Mouse (Mus musculus): Measurements from ENCODE around the gene Lyl1. TPM values are rescaled to one million over a fixed set of nuclear protein-coding genes. Genes with fewer than 3 reads are reported as not detected.

The Lyl1 gene
- not detected in 2 replicates for polyA plus RNA-seq (2011; ENCODE audit: insufficient read length, low read depth, missing spikeins)

DNA sequence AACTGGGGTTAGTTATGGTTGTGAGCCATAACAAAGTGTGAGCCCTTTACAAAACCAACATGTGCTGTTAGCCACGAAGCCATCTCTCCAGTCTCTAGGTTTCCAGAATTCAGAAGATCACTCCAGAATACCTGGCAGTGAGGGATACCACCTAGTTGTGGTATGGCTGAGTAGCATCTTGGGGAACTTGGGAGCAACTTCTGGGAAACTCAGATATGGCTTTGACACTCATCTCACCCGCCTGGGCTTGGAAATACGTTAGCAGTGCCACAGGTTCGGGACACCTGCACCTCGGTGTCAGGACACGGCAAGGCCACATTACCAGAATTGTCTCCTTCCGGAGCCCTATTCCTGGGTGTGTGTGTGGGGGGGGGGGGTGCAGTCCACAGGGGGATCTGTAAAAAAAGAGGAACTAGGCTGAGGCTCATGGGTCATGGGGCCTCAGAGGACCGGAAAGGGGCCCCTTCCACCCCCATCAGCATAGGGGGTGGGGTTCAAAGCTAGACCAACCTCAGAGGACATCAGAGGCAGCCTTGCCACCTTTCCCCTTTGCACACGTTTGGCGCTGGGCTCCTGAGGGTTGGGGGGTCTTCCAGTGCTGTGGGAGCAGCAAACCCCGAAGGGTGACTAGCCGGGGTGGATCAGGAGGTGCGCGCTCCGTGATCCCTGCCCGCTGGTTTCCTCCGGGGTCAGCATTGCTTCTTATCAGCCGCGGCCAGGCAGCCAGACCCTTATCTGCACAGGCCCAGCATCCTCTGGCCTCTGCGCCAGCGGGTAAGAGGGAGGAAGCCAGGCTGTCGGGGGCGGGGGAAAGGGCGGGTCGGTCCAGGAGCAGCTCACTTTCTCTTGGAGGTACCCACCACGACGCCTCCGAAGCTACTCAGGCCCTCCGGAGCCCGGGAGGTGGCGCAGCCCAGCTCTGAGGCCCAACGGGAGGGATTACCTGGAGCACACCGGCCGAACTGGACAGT, at the start of gene Lyl1:
Lyl1 (plus strand) TSS at position 517 of the 971 bp plus-strand sequence.
- no peak for TF ChIP-seq POLR2A (IDR thresholded peaks at IDR 0.05; ENCODE audit: low read depth, low read length)
- no peak for TF ChIP-seq CTCF (IDR thresholded peaks at IDR 0.05; ENCODE audit: borderline replicate concordance, insufficient read depth, low read length)
- Histone ChIP-seq H3K27ac (ENCODE audit: insufficient read depth, low read length) (no peak within 1 kb of the TSS), H3K4me3 (ENCODE audit: insufficient read depth, low read length) (no peak within 1 kb of the TSS), H3K4me1 (ENCODE audit: control insufficient read depth, insufficient read depth, low read length) (no peaks in the 10 kb centered on the region)

DNA sequence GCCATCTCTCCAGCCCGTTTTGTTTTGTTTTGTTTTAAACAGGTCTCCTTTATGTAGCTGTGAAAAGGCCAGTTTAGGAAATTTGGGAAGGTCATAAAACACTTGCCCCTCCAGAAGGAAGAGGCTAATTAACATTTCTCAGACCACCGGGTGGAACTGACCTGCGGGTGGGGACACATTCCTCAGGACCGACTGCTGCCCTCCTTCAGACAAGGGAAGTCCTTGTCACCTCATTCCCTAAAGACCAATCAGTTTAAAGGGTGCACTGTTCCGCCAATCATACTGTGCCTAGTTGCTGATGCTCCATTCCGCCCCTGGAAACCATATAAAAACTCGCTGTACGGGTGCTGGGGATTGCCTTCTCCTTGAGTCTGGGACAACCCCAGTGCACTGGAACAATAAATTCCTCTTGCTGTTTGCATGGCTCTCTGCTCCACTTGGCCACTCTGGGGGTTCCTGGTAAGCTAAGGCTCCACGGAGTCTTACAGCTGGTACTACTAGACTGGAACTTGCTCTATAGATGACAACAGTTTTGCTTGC, 48.1 kb upstream of the Lyl1 start:
- peaks cover 3% of the 10 kb centered on the region; the same call in 1 of the 2 replicates for H3K4me1 ChIP-seq (ENCODE audit: control insufficient read depth, insufficient read depth, low read length)
- no peak overlapping the region for H3K27ac ChIP-seq (ENCODE audit: insufficient read depth, low read length)
- TF ChIP-seq CTCF (IDR thresholded peaks at IDR 0.05; ENCODE audit: borderline replicate concordance, insufficient read depth, low read length) (no peak), POLR2A (IDR thresholded peaks at IDR 0.05; ENCODE audit: low read depth, low read length) (no peak)
- no peak overlapping the region for H3K4me3 ChIP-seq (ENCODE audit: insufficient read depth, low read length)

- peaks cover 3% of the 10 kb centered on the region; the same call in 1 of the 2 replicates for H3K4me1 ChIP-seq (ENCODE audit: control insufficient read depth, insufficient read depth, low read length)
- TF ChIP-seq POLR2A (IDR thresholded peaks at IDR 0.05; ENCODE audit: low read depth, low read length) (no peak), CTCF (IDR thresholded peaks at IDR 0.05; ENCODE audit: borderline replicate concordance, insufficient read depth, low read length) (no peak)
- H3K27ac ChIP-seq (ENCODE audit: insufficient read depth, low read length): no peak overlapping the region
- no peak overlapping the region for H3K4me3 ChIP-seq (ENCODE audit: insufficient read depth, low read length)
These were observed 46.7 kb upstream of the Lyl1 start for GRCm38 (mm10) chr8:84654597-84654996.

GRCm38 (mm10) chr8:84655336-84656190, 45.7 kb upstream of the Lyl1 start:
- peaks cover 3% of the 10 kb centered on the region; the same call in 1 of the 2 replicates for H3K4me1 ChIP-seq (ENCODE audit: control insufficient read depth, insufficient read depth, low read length)
- no peak overlapping the region for H3K27ac ChIP-seq (ENCODE audit: insufficient read depth, low read length)
- TF ChIP-seq CTCF (IDR thresholded peaks at IDR 0.05; ENCODE audit: borderline replicate concordance, insufficient read depth, low read length) (no peak), POLR2A (IDR thresholded peaks at IDR 0.05; ENCODE audit: low read depth, low read length) (no peak)
- no peak overlapping the region for H3K4me3 ChIP-seq (ENCODE audit: insufficient read depth, low read length)

DNA sequence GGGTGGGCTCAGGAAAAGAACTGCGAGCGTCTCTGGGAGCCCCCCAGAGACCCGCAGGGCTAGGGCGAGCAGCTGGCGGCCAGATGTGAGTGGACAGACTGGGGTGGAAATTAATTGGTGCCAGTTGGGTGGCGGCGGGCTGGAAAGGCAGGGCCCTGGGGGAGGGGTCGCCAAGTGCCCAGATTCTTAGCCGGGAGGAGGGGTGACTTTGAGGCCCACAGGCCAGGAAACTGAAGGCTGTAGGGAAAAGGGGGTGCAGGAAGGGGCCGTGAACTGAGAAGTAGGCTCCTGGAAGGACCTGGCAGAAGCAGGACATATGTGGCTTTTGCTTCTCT, 45.1 kb upstream of the Lyl1 start:
- H3K4me1 ChIP-seq (ENCODE audit: control insufficient read depth, insufficient read depth, low read length): peaks cover 3% of the 10 kb centered on the region; the same call in 1 of the 2 replicates
- peak overlapping the region; percentile 24 for H3K27ac ChIP-seq (ENCODE audit: insufficient read depth, low read length)
- TF ChIP-seq CTCF (IDR thresholded peaks at IDR 0.05; ENCODE audit: borderline replicate concordance, insufficient read depth, low read length) (no peak), POLR2A (IDR thresholded peaks at IDR 0.05; ENCODE audit: low read depth, low read length) (no peak)
- H3K4me3 ChIP-seq (ENCODE audit: insufficient read depth, low read length): no peak overlapping the region; the same call in 1 of the 2 replicates

DNA sequence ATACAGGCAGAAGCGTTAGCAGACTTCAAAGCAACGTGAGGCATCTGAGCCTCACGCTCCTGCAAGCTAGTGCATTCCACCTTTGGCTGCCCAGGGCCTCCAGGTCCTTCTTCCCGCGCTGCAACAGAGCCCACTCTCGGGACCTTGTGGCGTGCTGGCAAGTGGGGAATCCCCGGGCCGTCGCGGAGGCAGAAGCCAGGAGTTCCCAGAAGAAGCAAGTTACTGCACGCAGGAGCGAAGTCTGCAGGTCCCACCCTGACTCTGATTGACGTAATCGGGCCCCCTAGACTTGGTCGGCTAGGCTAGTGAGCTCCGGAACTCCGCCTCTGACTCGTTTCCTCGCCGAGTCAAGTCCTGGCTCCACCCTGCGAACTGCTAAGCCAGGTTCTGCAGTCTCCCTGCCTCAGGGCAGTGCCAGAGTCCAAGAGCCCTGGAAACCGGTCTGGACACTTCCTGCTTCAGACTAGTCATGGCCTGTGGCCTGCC, 44.6 kb upstream of the Lyl1 start:
- H3K4me3 ChIP-seq (ENCODE audit: insufficient read depth, low read length): peak overlapping the region; percentile 7

GRCm38 (mm10) chr8:84657203-84657602, 44.1 kb upstream of the Lyl1 start:
- H3K4me3 ChIP-seq (ENCODE audit: insufficient read depth, low read length): no peak overlapping the region
- TF ChIP-seq POLR2A (IDR thresholded peaks at IDR 0.05; ENCODE audit: low read depth, low read length) (no peak), CTCF (IDR thresholded peaks at IDR 0.05; ENCODE audit: borderline replicate concordance, insufficient read depth, low read length) (no peak)
- H3K27ac ChIP-seq (ENCODE audit: insufficient read depth, low read length): no peak overlapping the region
- peaks cover 3% of the 10 kb centered on the region; the same call in 1 of the 2 replicates for H3K4me1 ChIP-seq (ENCODE audit: control insufficient read depth, insufficient read depth, low read length)

More for the DNA sequence above, 44.6 kb upstream of the Lyl1 start:
- TF ChIP-seq CTCF (IDR thresholded peaks at IDR 0.05; ENCODE audit: borderline replicate concordance, insufficient read depth, low read length) (no peak), POLR2A (IDR thresholded peaks at IDR 0.05; ENCODE audit: low read depth, low read length) (peak; percentile 21; the same call in 1 of the 2 replicates)
- Histone ChIP-seq H3K27ac (ENCODE audit: insufficient read depth, low read length) (peak overlapping the region; percentile 24), H3K4me1 (ENCODE audit: control insufficient read depth, insufficient read depth, low read length) (peaks cover 3% of the 10 kb centered on the region; the same call in 1 of the 2 replicates)

GRCm38 (mm10) chr8:84657680-84658079, 43.6 kb upstream of the Lyl1 start:
- no peak overlapping the region for H3K27ac ChIP-seq (ENCODE audit: insufficient read depth, low read length)
- peaks cover 3% of the 10 kb centered on the region; the same call in 1 of the 2 replicates for H3K4me1 ChIP-seq (ENCODE audit: control insufficient read depth, insufficient read depth, low read length)
- H3K4me3 ChIP-seq (ENCODE audit: insufficient read depth, low read length): no peak overlapping the region
- TF ChIP-seq POLR2A (IDR thresholded peaks at IDR 0.05; ENCODE audit: low read depth, low read length): no peak
- TF ChIP-seq CTCF (IDR thresholded peaks at IDR 0.05; ENCODE audit: borderline replicate concordance, insufficient read depth, low read length): no peak

GRCm38 (mm10) chr8:84658951-84659350, 42.3 kb upstream of the Lyl1 start:
- peaks cover 3% of the 10 kb centered on the region; the same call in 1 of the 2 replicates for H3K4me1 ChIP-seq (ENCODE audit: control insufficient read depth, insufficient read depth, low read length)
- H3K4me3 ChIP-seq (ENCODE audit: insufficient read depth, low read length): no peak overlapping the region
- no peak for TF ChIP-seq POLR2A (IDR thresholded peaks at IDR 0.05; ENCODE audit: low read depth, low read length)
- no peak for TF ChIP-seq CTCF (IDR thresholded peaks at IDR 0.05; ENCODE audit: borderline replicate concordance, insufficient read depth, low read length)
- no peak overlapping the region for H3K27ac ChIP-seq (ENCODE audit: insufficient read depth, low read length)

Data from embryonic fibroblast, embryonic 13.5 days (primary cell).